Mouse (Mus musculus) hindbrain, postnatal 0 days (tissue): ENCODE measurements around the gene Rpl27. TPM values are rescaled to one million over a fixed set of nuclear protein-coding genes. Genes with fewer than 3 reads are reported as not detected.

Experiments
- ATAC-seq: fragments of 200-750 bp; cut with Nextera tagmentation; 2 replicates; pipeline ENCODE4 v1.8.0; 2017; ENCODE audit warnings: mild to moderate bottlenecking, moderate TSS enrichment, moderate library complexity
- DNase-seq: peaks from one replicate; pipeline ENCODE4 v3.0.0-alpha.2; 2015; ENCODE audit warnings: low spot score
- H3K27ac ChIP-seq: fragments of 300-500 bp; sonication (generic); 2 replicates; pipeline ENCODE4 v1.5.1; 2014; ENCODE audit warnings: mild to moderate bottlenecking
- H3K27me3 ChIP-seq: fragments of 300-500 bp; sonication (generic); 2 replicates; pipeline ENCODE4 v1.6.1; 2014; ENCODE audit warnings: low read length, mixed read lengths; ENCODE audit not compliant: insufficient read depth
- H3K36me3 ChIP-seq: fragments of 300-500 bp; sonication (generic); 2 replicates; pipeline ENCODE4 v1.6.1; 2014; ENCODE audit warnings: low read length, mixed read lengths; ENCODE audit not compliant: insufficient read depth
- H3K4me1 ChIP-seq: fragments of 300-500 bp; sonication (generic); 2 replicates; pipeline ENCODE4 v1.6.1; 2014; ENCODE audit warnings: antibody characterized with exemption, low read length, mixed read lengths; ENCODE audit not compliant: insufficient read depth
- H3K4me2 ChIP-seq: fragments of 300-500 bp; sonication (generic); 2 replicates; pipeline ENCODE4 v1.6.1; 2014; ENCODE audit warnings: low read depth, mild to moderate bottlenecking, low read length, moderate library complexity, mixed read lengths
- H3K4me3 ChIP-seq: fragments of 300-500 bp; sonication (generic); 2 replicates; pipeline ENCODE4 v1.5.1; 2014; ENCODE audit warnings: low read length
- H3K9ac ChIP-seq: fragments of 300-500 bp; sonication (generic); replicated peaks from 2 replicates; pipeline ENCODE4 v1.6.1; 2014; ENCODE audit warnings: mild to moderate bottlenecking, low read length, moderate library complexity, mixed read lengths
- H3K9me3 ChIP-seq: fragments of 300-500 bp; sonication (generic); 2 replicates; pipeline ENCODE4 v1.6.1; 2016; ENCODE audit warnings: low read length, mixed read lengths
- CTCF ChIP-seq: IDR thresholded peaks from 2 replicates; pipeline ENCODE4 v1.5.1; 2016; ENCODE audit warnings: antibody characterized with exemption, control low read depth, low read depth
- WGBS: fragments of 180-500 bp; shearing (Covaris S2); extraction: QIAGEN DNeasy Blood & Tissue Kit; methylation state at CpG from one replicate; pipeline ENCODE4 v1.1.7; 2014; 5-methylcytosine and 5-hydroxymethylcytosine counted together
- polyA plus RNA-seq: library from polyadenylated mRNA; unstranded; fragments of >200 nt; fragmentation: Nextera tagmentation; extraction: Ambion mirVana; gene quantifications from 2 replicates; pipeline ENCODE4 v1.2.1, GENCODE M21; 2015
- total RNA-seq: library from RNA; depleted of rRNA; stranded (reverse); fragments of >200 nt; gene quantifications from 2 replicates; pipeline ENCODE4 v1.2.3, GENCODE M21; 2014; rRNA removed

Gene Rpl27
- total RNA-seq (535 and 538 TPM in 2 replicates), polyA plus RNA-seq (276 and 282 TPM in 2 replicates)

GRCm38 (mm10) chr11:101442127-101442693 is at the start of gene Rpl27:
Rpl27 (plus strand) TSS chr11:101442298.
- Histone ChIP-seq H3K27ac (peak within 1 kb of the TSS; percentile 95), H3K27me3 (no peaks in the 10 kb centered on the region), H3K36me3 (peaks cover 18% of the 10 kb centered on the region), H3K4me2 (peak within 1 kb of the TSS; percentile 85), H3K9me3 (no peaks in the 10 kb centered on the region), H3K9ac (peak within 1 kb of the TSS; percentile 95), H3K4me1 (no peaks in the 10 kb centered on the region), H3K4me3 (peak within 1 kb of the TSS; percentile 79)
- TF ChIP-seq CTCF = peak; percentile 93
- WGBS = under 1% methylated on average over 42 of the region's 42 CpGs
- DNase-seq (peak; percentile 99), ATAC-seq (peak; percentile 98)

DNA sequence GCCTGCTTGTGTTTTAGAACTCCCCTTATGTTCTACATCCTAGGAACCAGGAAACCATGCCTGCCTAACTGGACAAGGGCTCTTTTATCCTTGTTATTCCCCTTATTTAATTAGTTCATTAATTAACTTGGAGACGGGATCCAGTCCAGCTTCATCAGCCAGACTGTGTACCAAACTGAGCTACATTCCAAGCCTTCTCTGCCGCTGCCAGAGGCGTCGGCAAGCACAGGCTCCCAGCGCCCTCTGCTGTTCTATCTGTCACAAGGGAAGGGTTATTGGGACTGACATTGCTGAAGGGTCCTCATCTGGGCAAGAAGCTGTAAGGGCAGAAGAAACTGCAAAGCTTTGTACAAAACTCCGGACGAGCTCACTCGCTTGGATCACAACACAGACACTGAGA is 47.0 kb upstream of the Rpl27 start:
- TF ChIP-seq CTCF = peak; percentile 96
- H3K4me2 ChIP-seq = no peak overlapping the region
- no peaks in the 10 kb centered on the region for H3K9me3 ChIP-seq
- H3K9ac ChIP-seq = no peak overlapping the region
- H3K4me3 ChIP-seq = no peak overlapping the region
- H3K4me1 ChIP-seq = no peaks in the 10 kb centered on the region
- WGBS = 6% methylated on average over 8 of the region's 8 CpGs
- H3K27ac ChIP-seq = no peak overlapping the region
- H3K27me3 ChIP-seq = no peaks in the 10 kb centered on the region
- ATAC-seq = peak; percentile 78; the same call in 1 of the 2 replicates
- DNase-seq = peak; percentile 89
- no peaks in the 10 kb centered on the region for H3K36me3 ChIP-seq

DNA sequence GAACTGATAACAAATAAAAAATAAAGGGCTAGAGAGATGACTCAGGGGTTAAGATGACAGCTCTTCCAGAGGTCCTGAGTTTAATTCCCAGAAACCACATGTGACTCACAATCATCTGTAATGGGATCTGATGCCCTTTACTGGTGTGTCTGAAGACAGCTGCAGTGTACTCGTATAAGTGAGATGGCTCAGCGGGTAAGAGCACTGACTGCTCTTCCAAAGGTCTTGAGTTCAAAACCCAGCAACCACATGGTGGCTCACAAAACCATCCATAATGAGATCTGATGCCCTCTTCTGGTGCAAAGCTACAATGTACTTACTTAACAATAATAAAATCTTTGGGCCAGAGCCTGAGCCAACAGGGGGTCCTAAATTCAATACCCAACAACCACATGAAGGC is 26.8 kb upstream of the Rpl27 start:
- Histone ChIP-seq H3K9ac (no peak overlapping the region), H3K4me3 (no peak overlapping the region), H3K36me3 (peaks cover 20% of the 10 kb centered on the region), H3K27me3 (no peaks in the 10 kb centered on the region), H3K4me2 (no peak overlapping the region), H3K4me1 (no peaks in the 10 kb centered on the region), H3K27ac (no peak overlapping the region), H3K9me3 (no peaks in the 10 kb centered on the region)
- WGBS = 88% methylated on average over 2 of the region's 2 CpGs
- peak; percentile 35; the same call in 1 of the 2 replicates for TF ChIP-seq CTCF
- DNase-seq (no peak), ATAC-seq (no peak)

DNA sequence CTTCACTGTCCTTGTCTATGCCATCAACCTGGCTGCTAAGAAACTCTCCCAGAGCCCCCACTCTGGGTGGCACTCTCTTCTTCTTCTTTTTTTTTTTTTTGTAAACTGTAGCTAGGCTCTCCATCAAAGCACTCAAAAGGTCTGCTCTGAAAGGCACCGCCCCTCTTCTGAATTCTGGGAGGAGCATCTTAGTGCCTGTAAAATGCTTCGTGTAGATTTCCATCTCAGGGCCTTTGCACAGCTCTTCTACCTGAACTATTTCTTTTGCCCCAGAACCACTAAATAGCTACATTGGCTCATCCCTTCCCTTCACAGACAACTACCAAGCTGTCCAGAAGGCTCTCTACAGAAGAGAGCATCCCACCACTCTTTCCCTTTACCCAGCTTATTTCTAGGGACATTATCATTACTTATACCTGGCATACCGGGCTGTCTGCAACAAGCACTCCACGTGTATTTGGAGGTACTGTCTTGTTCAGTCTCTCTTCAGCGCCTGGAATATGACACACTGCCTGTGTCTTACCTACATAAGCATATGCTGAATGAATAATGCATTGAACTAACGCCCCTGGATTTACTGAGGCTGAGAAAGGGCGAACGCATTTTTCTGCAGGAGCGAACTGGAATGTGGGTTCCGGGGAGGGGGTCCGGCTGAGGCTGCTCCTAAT is 25.5 kb upstream of the Rpl27 start:
- ATAC-seq (no peak), DNase-seq (no peak)
- TF ChIP-seq CTCF = no peak

DNA sequence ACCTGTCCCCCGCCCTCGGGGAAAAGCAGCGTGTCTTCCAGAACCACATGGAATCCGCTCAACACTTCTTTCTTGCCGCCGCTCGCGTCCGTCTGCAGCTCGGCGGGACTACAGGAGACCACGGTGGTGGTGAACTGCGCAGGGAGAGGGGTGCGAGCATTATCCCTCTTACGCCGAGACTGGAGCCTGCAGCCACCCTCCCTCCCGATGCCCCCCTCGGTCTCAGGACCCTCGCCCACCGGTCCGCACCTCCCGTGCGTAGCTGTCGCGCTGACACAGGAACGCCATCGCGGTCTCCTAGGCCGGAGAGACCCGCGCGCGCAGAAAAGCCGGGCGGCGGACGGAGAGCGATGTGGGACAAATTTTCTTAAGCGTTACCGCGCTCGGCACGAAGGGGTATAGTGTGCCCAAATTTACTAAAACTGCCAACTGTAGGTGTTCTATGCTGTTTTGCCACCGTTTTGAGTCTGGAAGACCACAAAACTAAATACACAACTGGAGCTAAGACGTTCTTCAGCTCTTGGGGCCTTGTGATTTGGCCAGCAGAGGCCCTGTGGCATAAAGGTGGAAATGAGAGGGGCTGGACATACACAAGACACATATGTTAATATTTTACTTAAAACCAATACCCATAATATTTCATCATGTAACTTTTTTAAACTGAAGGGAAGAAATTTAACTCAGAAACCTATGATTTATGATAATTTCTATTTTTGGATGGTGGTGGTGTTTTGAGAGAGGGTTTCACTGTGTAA is 24.8 kb upstream of the Rpl27 start, which contains the start of gene Aarsd1:
Aarsd1 (minus strand) TSS at position 515 of the 755 bp plus-strand sequence.
- peak; percentile 81 for ATAC-seq
- Histone ChIP-seq H3K9me3 (no peaks in the 10 kb centered on the region), H3K4me2 (peak within 1 kb of the TSS; percentile 65), H3K4me1 (no peaks in the 10 kb centered on the region), H3K4me3 (peak within 1 kb of the TSS; percentile 82), H3K9ac (peak within 1 kb of the TSS; percentile 88), H3K36me3 (peaks cover 5% of the 10 kb centered on the region), H3K27ac (peak within 1 kb of the TSS; percentile 87), H3K27me3 (no peaks in the 10 kb centered on the region)
- WGBS = under 1% methylated on average over 45 of the region's 45 CpGs
- no peak; the same call in 1 of the 2 replicates for TF ChIP-seq CTCF
- peak; percentile 91 for DNase-seq

More for the DNA sequence above, 25.5 kb upstream of the Rpl27 start:
- Histone ChIP-seq H3K36me3 (peaks cover 12% of the 10 kb centered on the region), H3K4me1 (no peaks in the 10 kb centered on the region), H3K9me3 (no peaks in the 10 kb centered on the region), H3K27me3 (no peaks in the 10 kb centered on the region), H3K4me3 (peak overlapping the region; percentile 82), H3K4me2 (peak overlapping the region; percentile 65), H3K9ac (peak overlapping the region; percentile 88), H3K27ac (peak overlapping the region; percentile 87)
- WGBS = 2% methylated on average over 11 of the region's 11 CpGs

DNA sequence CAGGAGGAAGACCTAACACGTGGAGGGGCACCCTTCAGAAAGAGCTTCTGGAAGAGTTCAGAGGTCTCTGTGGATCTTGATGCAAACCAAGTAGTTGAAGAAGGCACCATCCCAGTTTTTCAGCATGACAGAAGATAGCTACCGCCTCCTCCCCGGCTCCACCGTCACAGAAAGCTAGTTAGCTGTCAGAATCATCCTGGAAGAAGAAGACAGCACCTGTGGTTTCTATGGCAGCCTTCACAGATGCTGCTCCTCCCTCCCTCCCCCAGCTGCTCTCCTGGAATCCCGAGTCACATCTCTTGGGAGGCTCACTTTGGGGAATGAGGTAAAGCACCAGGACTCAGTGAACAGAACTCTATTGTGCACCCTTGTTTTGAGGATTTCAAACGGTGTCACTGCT is 23.1 kb upstream of the Rpl27 start:
- ATAC-seq = no peak
- H3K4me3 ChIP-seq = no peak overlapping the region
- H3K4me2 ChIP-seq = no peak overlapping the region
- H3K27ac ChIP-seq = no peak overlapping the region
- no peaks in the 10 kb centered on the region for H3K9me3 ChIP-seq
- no peaks in the 10 kb centered on the region for H3K36me3 ChIP-seq
- WGBS = 56% methylated on average over 6 of the region's 6 CpGs
- TF ChIP-seq CTCF = no peak
- DNase-seq = no peak
- H3K4me1 ChIP-seq = peaks cover 4% of the 10 kb centered on the region; the same call in 1 of the 2 replicates
- H3K27me3 ChIP-seq = no peaks in the 10 kb centered on the region
- no peak overlapping the region for H3K9ac ChIP-seq
